Mouse (Mus musculus): ENCODE results near the gene Ubxn1.

GRCm38 (mm10) chr19:8914212-8914611 lies 42.9 kb downstream of the Ubxn1 start:
- TF ChIP-seq POLR2A (IDR thresholded peaks at IDR 0.05; ENCODE audit: borderline replicate concordance, insufficient read depth, low read length): no peak
- no peak for TF ChIP-seq CTCF (IDR thresholded peaks at IDR 0.05; ENCODE audit: borderline replicate concordance, insufficient read depth, low read depth, low read length)
